Mouse (Mus musculus) liver, embryonic 13.5 days (tissue): ENCODE results near the gene Calhm3. TPM values are rescaled to one million over a fixed set of nuclear protein-coding genes. Genes with fewer than 3 reads are reported as not detected.
"Not testable (repeated sequence)": the region's sequence is repeated elsewhere in the genome, so short reads cannot be mapped to it uniquely, and the experiment has no call there.

Experiments used
- ATAC-seq: fragments of 200-750 bp; cut with Nextera tagmentation; 2 replicates; pipeline ENCODE4 v1.8.0; 2017; ENCODE audit warnings: low read depth, mild to moderate bottlenecking, moderate number of reproducible peaks, moderate library complexity
- DNase-seq: peaks from one replicate; pipeline ENCODE4 v3.0.0; 2022
- H3K27ac ChIP-seq: fragments of 300-500 bp; sonication (generic); 2 replicates; pipeline ENCODE4 v1.5.1; 2015; ENCODE audit warnings: moderate library complexity, mild to moderate bottlenecking, inconsistent platforms
- H3K27me3 ChIP-seq: fragments of 300-500 bp; sonication (generic); 2 replicates; pipeline ENCODE4 v1.6.1; 2015; ENCODE audit warnings: mild to moderate bottlenecking, inconsistent platforms
- H3K36me3 ChIP-seq: fragments of 300-500 bp; sonication (generic); 2 replicates; pipeline ENCODE4 v1.6.1; 2015; ENCODE audit warnings: mild to moderate bottlenecking, inconsistent platforms
- H3K4me1 ChIP-seq: fragments of 300-500 bp; sonication (generic); replicated peaks from 2 replicates; pipeline ENCODE4 v1.6.1; 2015; ENCODE audit warnings: inconsistent platforms
- H3K4me2 ChIP-seq: fragments of 300-500 bp; sonication (generic); 2 replicates; pipeline ENCODE4 v1.6.1; 2015; ENCODE audit warnings: inconsistent platforms, mild to moderate bottlenecking, moderate library complexity
- H3K4me3 ChIP-seq: fragments of 300-500 bp; sonication (generic); replicated peaks from 2 replicates; pipeline ENCODE4 v1.5.1; 2015; ENCODE audit warnings: mild to moderate bottlenecking, inconsistent platforms
- H3K9ac ChIP-seq: fragments of 300-500 bp; sonication (generic); 2 replicates; pipeline ENCODE4 v1.6.1; 2015; ENCODE audit warnings: mild to moderate bottlenecking, inconsistent platforms
- H3K9me3 ChIP-seq: fragments of 300-500 bp; sonication (generic); replicated peaks from 2 replicates; pipeline ENCODE4 v1.6.1; 2016; ENCODE audit warnings: inconsistent platforms
- WGBS: fragments of 180-500 bp; shearing (Covaris S2); methylation state at CpG from one replicate; pipeline ENCODE4 v1.1.7; 2015; ENCODE audit not compliant: insufficient replicate concordance; 5-methylcytosine and 5-hydroxymethylcytosine counted together
- polyA plus RNA-seq: library from polyadenylated mRNA; unstranded; fragments of >200 nt; fragmentation: Nextera tagmentation; extraction: Ambion mirVana; gene quantifications from 2 replicates; pipeline ENCODE4 v1.2.1, GENCODE M21; 2015

The Calhm3 gene
- polyA plus RNA-seq, 1 experiment from 2014 or later = not detected

DNA sequence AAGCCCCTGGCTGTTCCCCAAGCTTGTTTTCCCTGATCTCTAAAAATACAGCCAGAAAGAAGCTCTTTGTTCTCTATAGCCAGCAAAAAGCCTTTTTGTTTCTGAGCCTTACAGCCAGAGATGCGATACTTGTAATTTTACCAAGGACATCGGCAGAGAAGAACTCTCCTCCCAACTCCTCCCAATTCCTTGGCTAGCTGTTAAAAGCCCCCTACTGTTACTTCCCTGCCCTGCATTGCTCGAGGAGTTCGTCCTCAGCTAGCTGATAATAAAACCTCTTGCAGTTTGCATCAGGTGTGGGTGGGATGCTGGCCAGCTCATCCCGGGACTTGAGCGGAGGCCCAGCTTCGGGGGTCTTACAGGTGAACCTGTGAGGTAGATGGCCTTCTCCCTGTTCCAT, 18.0 kb downstream of the Calhm3 start:
- H3K27me3 ChIP-seq = peaks cover 24% of the 10 kb centered on the region
- peaks cover 32% of the 10 kb centered on the region for H3K4me1 ChIP-seq
- H3K9ac ChIP-seq, H3K9me3 ChIP-seq, H3K4me2 ChIP-seq, DNase-seq, H3K27ac ChIP-seq, H3K36me3 ChIP-seq, H3K4me3 ChIP-seq, ATAC-seq: not testable (repeated sequence)
- 44% methylated on average over 7 of the region's 7 CpGs for WGBS

DNA sequence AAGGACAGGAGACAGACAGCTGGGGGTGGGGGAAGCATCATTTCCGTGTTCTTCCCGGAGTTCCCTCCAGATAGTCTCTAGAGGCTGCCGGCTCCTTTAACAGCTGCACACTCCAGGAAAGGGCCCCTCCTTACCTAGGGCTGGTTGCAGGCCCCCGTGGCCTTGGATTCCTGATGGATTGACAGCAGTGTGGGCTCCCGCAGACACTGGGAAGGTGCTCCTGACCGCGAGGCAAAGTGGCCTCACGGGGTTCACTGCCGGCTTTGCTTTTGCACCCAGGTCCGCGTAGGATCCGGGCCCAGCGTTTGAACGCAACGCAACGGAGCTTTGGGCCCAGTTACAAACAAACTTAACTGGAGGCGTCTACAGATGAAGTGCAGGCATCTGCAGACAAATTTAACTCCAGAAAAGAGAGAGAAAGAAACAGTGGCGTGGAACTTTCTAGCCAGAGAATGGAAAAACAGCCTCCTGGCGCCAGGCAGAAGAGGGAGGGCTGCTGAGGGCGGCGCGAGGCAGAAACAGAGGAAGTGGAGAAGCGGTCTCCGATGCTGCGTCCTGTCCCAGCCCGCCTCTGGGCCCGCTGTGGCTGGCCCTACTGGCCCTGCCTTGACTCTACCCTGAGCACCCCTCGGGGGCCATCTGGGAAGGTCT, 19.7 kb downstream of the Calhm3 start, which contains the start of gene Calhm2:
Gene Calhm2, minus strand, starts transcription at position 524 of the 651 bp plus-strand sequence.
- 2% methylated on average over 28 of the region's 28 CpGs for WGBS
- Histone ChIP-seq H3K9ac (peak within 1 kb of the TSS; percentile 60), H3K36me3 (peaks cover 7% of the 10 kb centered on the region), H3K4me2 (peak within 1 kb of the TSS; percentile 58), H3K27ac (peak within 1 kb of the TSS; percentile 63), H3K4me3 (peak within 1 kb of the TSS; percentile 49), H3K27me3 (peaks cover 24% of the 10 kb centered on the region), H3K4me1 (peaks cover 33% of the 10 kb centered on the region), H3K9me3 (no peaks in the 10 kb centered on the region)
- ATAC-seq (0 out of 2 replicates have a peak, but pooled peaks have one; percentile 32), DNase-seq (no peak)

DNA sequence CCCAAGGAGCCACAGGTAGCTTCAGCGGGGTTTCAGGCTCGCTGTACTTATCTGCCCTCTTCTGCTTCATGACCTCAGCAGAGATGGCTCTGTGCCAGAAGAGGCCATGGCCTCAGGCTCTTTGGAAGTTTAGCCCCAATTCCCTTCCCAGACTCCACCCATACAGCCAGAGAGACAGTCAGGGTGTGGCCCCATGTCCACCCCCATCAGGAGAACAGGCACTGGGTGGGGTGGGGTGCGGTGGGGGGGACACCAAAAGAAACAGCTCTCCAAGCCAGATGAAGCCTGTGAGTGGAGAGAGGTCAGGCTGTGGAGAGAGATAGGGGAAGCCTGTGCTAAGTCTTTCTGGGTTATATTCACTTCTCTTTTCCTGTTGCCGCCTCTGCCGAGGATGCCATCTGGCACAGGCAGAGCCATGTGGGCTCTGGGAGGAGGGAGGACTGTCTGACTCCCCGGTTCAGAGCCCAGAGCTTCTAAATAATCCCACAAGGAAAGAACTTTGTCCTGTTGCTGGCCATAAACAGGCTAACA, 20.4 kb downstream of the Calhm3 start:
- Histone ChIP-seq H3K9ac (peak overlapping the region; percentile 60), H3K4me1 (peaks cover 37% of the 10 kb centered on the region), H3K4me2 (peak overlapping the region; percentile 58), H3K4me3 (peak overlapping the region; percentile 49), H3K9me3 (no peaks in the 10 kb centered on the region), H3K27ac (peak overlapping the region; percentile 63), H3K27me3 (peaks cover 24% of the 10 kb centered on the region), H3K36me3 (peaks cover 15% of the 10 kb centered on the region)
- WGBS = 11% methylated on average over 6 of the region's 6 CpGs
- no peak for DNase-seq
- ATAC-seq = peak; percentile 47

DNA sequence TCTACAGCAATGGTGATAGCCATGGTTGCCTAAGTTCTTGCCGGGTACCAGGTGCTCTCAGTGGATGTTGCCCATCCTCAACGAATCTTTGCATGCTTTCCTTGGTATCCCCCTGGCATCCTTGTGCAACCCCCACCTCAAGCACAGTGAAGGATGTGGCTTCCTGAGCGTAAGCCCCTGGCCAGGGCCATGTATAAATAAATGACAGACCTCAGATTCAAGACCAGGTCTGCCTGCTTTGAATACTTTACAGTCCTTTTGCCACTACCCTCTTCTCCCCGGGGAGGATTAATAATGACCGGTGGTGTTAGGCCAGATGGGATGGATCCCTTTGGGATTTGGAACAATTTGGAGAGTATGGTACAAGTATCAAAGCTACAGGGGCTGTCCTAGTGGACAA, 21.4 kb downstream of the Calhm3 start:
- Histone ChIP-seq H3K27ac (no peak overlapping the region), H3K9ac (no peak overlapping the region), H3K4me2 (peak overlapping the region; percentile 58; the same call in 1 of the 2 replicates), H3K36me3 (peaks cover 23% of the 10 kb centered on the region), H3K4me1 (peaks cover 37% of the 10 kb centered on the region), H3K27me3 (peaks cover 24% of the 10 kb centered on the region), H3K9me3 (no peaks in the 10 kb centered on the region), H3K4me3 (no peak overlapping the region)
- DNase-seq (no peak), ATAC-seq (no peak)
- 68% methylated on average over 5 of the region's 5 CpGs for WGBS

DNA sequence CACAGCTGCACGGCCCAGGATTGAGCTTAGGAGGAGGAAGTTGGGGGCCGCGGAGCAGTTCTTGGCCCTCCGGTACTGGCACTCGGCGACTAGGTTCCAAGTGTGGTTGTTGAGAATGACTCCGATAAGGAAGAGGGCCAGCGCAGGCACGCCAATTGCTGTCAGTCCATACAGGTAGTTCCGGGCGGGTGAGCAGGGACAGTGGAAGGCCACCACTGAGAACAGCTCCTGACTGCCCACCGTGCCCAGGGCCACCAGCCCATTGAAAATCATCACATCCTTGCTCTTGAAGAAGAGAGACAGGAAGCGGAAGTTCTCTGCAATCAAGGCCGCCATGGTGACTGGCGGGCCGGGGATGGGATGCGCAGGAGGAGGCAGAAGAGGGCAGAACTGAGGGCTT, 22.0 kb downstream of the Calhm3 start:
- peaks cover 29% of the 10 kb centered on the region for H3K36me3 ChIP-seq
- DNase-seq (no peak), ATAC-seq (no peak)
- H3K27me3 ChIP-seq = peaks cover 24% of the 10 kb centered on the region
- no peak overlapping the region for H3K9ac ChIP-seq
- peaks cover 37% of the 10 kb centered on the region for H3K4me1 ChIP-seq
- H3K9me3 ChIP-seq = no peaks in the 10 kb centered on the region
- H3K4me2 ChIP-seq = no peak overlapping the region
- H3K27ac ChIP-seq = no peak overlapping the region
- whole genome bisulfite sequencing = 76% methylated on average over 17 of the region's 17 CpGs
- no peak overlapping the region for H3K4me3 ChIP-seq

DNA sequence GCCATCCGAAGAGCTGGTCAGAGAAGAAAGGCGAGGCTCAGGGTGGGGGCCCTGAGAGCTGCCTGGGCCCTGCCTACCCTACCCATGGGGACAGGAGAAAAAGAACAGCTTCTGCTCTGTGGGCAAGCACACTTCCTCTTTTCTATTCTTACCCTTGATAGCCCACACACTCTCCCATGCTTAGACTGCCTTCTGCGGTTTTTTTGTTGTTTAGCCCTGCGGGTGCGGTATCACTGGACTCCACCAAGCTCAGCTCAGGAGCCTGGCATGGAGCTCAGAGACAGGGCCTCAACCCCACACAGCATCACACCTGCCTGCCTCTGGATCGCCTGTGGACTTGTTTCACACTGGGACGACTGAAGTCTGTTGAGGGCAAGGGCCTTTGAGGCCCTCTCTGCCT, 24.4 kb downstream of the Calhm3 start:
- Histone ChIP-seq H3K27me3 (peaks cover 8% of the 10 kb centered on the region), H3K4me1 (peaks cover 30% of the 10 kb centered on the region), H3K9me3 (no peaks in the 10 kb centered on the region), H3K27ac (no peak overlapping the region), H3K36me3 (peaks cover 53% of the 10 kb centered on the region), H3K4me2 (no peak overlapping the region), H3K4me3 (no peak overlapping the region), H3K9ac (no peak overlapping the region)
- ATAC-seq (no peak), DNase-seq (no peak)
- 21% methylated on average over 7 of the region's 7 CpGs for WGBS

DNA sequence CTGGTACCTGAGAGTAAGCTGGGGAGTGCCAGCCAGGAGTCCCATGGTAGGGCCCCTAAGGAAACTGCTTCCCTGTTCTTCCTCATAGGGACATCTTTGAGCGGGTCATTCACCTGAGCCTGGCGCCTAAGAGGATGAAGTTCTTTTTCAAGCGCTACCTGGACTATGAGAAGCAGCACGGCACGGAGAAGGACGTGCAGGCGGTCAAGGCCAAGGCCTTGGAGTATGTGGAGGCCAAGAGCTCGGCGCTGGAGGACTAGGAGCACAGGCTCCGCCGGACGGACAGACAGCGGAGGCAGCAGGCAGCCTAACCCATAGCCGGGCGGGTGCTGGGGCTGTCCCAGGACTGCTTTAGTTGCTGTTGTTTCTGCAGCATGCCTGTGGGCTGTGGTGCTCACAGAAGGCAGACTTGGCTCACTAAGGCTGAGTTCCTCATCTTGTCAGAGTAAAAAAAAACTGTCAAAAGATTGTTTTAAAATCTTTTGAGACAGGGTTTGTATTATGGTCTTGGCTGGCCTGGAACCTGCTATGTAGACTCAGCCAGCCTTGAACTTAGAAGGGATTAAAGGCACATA, 26.9 kb downstream of the Calhm3 start:
- H3K4me2 ChIP-seq = no peak overlapping the region
- WGBS = 92% methylated on average over 15 of the region's 15 CpGs
- H3K9ac ChIP-seq = no peak overlapping the region
- H3K27me3 ChIP-seq = no peaks in the 10 kb centered on the region
- H3K36me3 ChIP-seq = peaks cover 78% of the 10 kb centered on the region
- DNase-seq = no peak
- no peak overlapping the region for H3K4me3 ChIP-seq
- H3K4me1 ChIP-seq = peaks cover 5% of the 10 kb centered on the region; the same call in 1 of the 2 replicates
- no peaks in the 10 kb centered on the region for H3K9me3 ChIP-seq
- no peak overlapping the region for H3K27ac ChIP-seq
- no peak for ATAC-seq

DNA sequence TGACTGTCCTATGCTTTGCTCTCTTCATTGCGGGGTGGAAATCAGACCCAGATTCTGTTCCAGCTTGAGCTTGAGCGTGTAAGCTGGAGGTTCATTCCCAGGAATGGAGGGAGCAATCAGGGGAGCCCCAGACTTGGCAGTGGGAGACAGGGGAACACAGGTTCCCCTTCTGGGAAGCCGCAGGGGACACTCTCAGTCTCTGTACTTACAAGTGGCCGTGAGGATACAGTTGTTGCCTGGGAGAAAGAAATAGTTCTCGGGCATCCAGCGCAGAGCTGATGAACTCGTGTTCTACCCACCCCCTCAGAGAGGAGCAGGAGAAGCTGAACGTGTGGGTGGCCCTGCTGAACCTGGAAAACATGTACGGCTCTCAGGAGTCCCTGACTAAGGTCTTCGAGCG, 28.7 kb downstream of the Calhm3 start:
- H3K27me3 ChIP-seq = no peaks in the 10 kb centered on the region
- peaks cover 5% of the 10 kb centered on the region; the same call in 1 of the 2 replicates for H3K4me1 ChIP-seq
- H3K4me3 ChIP-seq = no peak overlapping the region
- no peaks in the 10 kb centered on the region for H3K9me3 ChIP-seq
- DNase-seq (no peak), ATAC-seq (no peak)
- H3K27ac ChIP-seq = no peak overlapping the region
- no peak overlapping the region for H3K9ac ChIP-seq
- no peak overlapping the region for H3K4me2 ChIP-seq
- peaks cover 93% of the 10 kb centered on the region for H3K36me3 ChIP-seq
- 81% methylated on average over 11 of the region's 11 CpGs for WGBS

DNA sequence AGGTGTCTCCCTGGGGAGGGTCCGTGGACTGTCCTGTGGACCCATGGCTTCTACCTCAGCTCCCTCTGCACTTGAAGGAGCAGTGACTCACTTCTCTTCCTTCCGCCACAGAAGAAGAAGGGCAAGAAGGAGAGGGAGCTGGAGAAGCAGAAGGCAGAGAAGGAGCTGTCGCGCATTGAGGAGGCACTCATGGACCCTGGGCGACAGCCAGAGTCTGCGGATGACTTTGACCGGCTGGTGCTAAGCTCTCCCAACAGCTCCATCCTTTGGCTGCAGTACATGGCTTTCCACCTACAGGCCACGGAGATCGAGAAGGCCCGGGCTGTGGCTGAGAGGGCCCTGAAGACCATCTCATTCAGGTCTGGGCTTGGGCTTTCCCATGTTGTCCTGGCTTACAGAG, 29.4 kb downstream of the Calhm3 start:
- H3K27ac ChIP-seq = no peak overlapping the region
- ATAC-seq = no peak
- no peaks in the 10 kb centered on the region for H3K27me3 ChIP-seq
- WGBS = 92% methylated on average over 10 of the region's 10 CpGs
- peaks cover 5% of the 10 kb centered on the region; the same call in 1 of the 2 replicates for H3K4me1 ChIP-seq
- H3K9me3 ChIP-seq = no peaks in the 10 kb centered on the region
- no peak overlapping the region for H3K4me3 ChIP-seq
- DNase-seq = no peak
- no peak overlapping the region for H3K4me2 ChIP-seq
- no peak overlapping the region for H3K9ac ChIP-seq
- H3K36me3 ChIP-seq = peaks cover 97% of the 10 kb centered on the region

DNA sequence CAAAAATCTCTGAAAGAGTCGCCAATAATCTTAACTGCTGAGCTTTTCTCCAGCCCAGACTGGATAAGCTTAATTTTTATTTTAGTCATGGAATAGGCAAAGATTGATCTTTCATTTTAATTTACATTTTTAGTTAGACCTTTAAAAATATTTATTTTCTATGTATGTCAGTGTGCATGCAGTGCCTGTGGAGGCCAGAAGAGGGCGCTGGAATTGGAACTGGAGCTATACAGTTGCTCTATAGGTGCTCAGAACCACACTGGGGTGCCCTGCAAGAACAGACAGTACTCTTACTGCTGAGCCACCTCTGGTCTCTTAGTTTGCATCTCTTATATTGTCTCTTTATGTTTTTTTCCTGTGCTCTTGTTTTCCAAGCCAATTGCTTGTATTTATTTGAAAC, 34.8 kb downstream of the Calhm3 start:
- 23% methylated on average over 2 of the region's 2 CpGs for WGBS
- no peaks in the 10 kb centered on the region for H3K4me1 ChIP-seq
- H3K36me3 ChIP-seq = peaks cover 85% of the 10 kb centered on the region
- H3K27ac ChIP-seq = no peak overlapping the region
- H3K4me2 ChIP-seq = no peak overlapping the region
- no peak for DNase-seq
- H3K27me3 ChIP-seq = no peaks in the 10 kb centered on the region
- no peaks in the 10 kb centered on the region for H3K9me3 ChIP-seq
- no peak for ATAC-seq
- no peak overlapping the region for H3K9ac ChIP-seq
- no peak overlapping the region for H3K4me3 ChIP-seq

DNA sequence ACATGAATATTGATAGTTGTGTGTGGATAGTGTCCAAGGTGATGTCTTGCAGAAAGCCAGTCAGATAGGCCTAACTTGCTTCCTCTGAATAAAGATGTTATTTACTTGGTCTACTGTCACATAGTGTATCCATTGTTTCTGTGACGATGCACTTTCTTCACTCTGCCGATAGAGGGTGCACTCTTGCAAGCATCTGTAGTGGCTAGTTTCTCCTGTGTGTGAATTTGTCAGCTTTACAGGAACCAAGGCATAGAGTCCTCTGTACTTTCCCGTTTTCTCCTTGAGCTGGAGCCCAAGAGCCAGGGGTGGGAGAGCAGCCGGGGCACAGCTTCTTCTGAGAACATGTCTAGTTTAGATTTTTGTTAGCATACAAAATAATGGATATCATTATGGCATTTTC, 36.5 kb downstream of the Calhm3 start:
- Histone ChIP-seq H3K9me3 (no peaks in the 10 kb centered on the region), H3K4me2 (no peak overlapping the region), H3K4me1 (no peaks in the 10 kb centered on the region), H3K27ac (no peak overlapping the region), H3K36me3 (peaks cover 85% of the 10 kb centered on the region), H3K27me3 (no peaks in the 10 kb centered on the region), H3K9ac (no peak overlapping the region), H3K4me3 (no peak overlapping the region)
- 35% methylated on average over 4 of the region's 4 CpGs for WGBS
- no peak for ATAC-seq
- DNase-seq = no peak
